Mouse (Mus musculus) heart, postnatal 0 days (tissue): ENCODE measurements around the gene Dnajb14. TPM values are rescaled to one million over a fixed set of nuclear protein-coding genes. Genes with fewer than 3 reads are reported as not detected.

Experiments
- ATAC-seq: fragments of 200-750 bp; cut with Nextera tagmentation; 2 replicates; pipeline ENCODE4 v1.8.0; 2017; ENCODE audit warnings: low read depth, moderate number of reproducible peaks, moderate library complexity; ENCODE audit not compliant: insufficient read depth
- DNase-seq: peaks from one replicate; pipeline ENCODE4 v3.0.0-alpha.2; 2016; ENCODE audit warnings: low spot score
- H3K27ac ChIP-seq: fragments of 300-500 bp; sonication (generic); 2 replicates; pipeline ENCODE4 v1.5.1; 2014; ENCODE audit warnings: low read depth, mild to moderate bottlenecking
- H3K27me3 ChIP-seq: fragments of 300-500 bp; sonication (generic); 2 replicates; pipeline ENCODE4 v1.6.1; 2014; ENCODE audit warnings: low read length, mixed read lengths; ENCODE audit not compliant: control insufficient read depth, insufficient read depth
- H3K36me3 ChIP-seq: fragments of 300-500 bp; sonication (generic); replicated peaks from 2 replicates; pipeline ENCODE4 v1.6.1; 2014; ENCODE audit warnings: low read length, mixed read lengths; ENCODE audit not compliant: control insufficient read depth, insufficient read depth
- H3K4me1 ChIP-seq: fragments of 300-500 bp; sonication (generic); 2 replicates; pipeline ENCODE4 v1.6.1; 2014; ENCODE audit warnings: antibody characterized with exemption; ENCODE audit not compliant: control insufficient read depth, insufficient read depth
- H3K4me2 ChIP-seq: fragments of 300-500 bp; sonication (generic); 2 replicates; pipeline ENCODE4 v1.6.1; 2014; ENCODE audit warnings: low read depth, mild to moderate bottlenecking, low read length, moderate library complexity
- H3K4me3 ChIP-seq: fragments of 300-500 bp; sonication (generic); 2 replicates; pipeline ENCODE4 v1.5.1; 2014; ENCODE audit warnings: low read depth, low read length
- H3K9ac ChIP-seq: fragments of 300-500 bp; sonication (generic); replicated peaks from 2 replicates; pipeline ENCODE4 v1.6.1; 2014; ENCODE audit warnings: low read depth, low read length, mixed read lengths
- H3K9me3 ChIP-seq: fragments of 300-500 bp; sonication (generic); replicated peaks from 2 replicates; pipeline ENCODE4 v1.6.1; 2016; ENCODE audit warnings: low read length; ENCODE audit not compliant: control insufficient read depth
- CTCF ChIP-seq: IDR thresholded peaks from 2 replicates; pipeline ENCODE4 v1.5.1; 2016; ENCODE audit warnings: antibody characterized with exemption, control low read depth, low read depth
- EP300 ChIP-seq: IDR thresholded peaks from 2 replicates; pipeline ENCODE4 v1.6.1; 2016; ENCODE audit warnings: antibody characterized with exemption, low read depth
- WGBS: fragments of 180-500 bp; shearing (Covaris S2); extraction: QIAGEN DNeasy Blood & Tissue Kit; methylation state at CpG from one replicate; pipeline ENCODE4 v1.1.7; 2014; 5-methylcytosine and 5-hydroxymethylcytosine counted together
- polyA plus RNA-seq: library from polyadenylated mRNA; unstranded; fragments of >200 nt; fragmentation: Nextera tagmentation; extraction: Ambion mirVana; gene quantifications from 2 replicates; pipeline ENCODE4 v1.2.1, GENCODE M21; 2015
- total RNA-seq: library from RNA; depleted of rRNA; stranded (reverse); fragments of >200 nt; gene quantifications from 2 replicates; pipeline ENCODE4 v1.2.3, GENCODE M21; 2014; ENCODE audit warnings: low replicate concordance

The Dnajb14 gene
- total and polyA plus RNA-seq, 2 experiments from 2014 or later, result 5.1 to 8.6 TPM

DNA sequence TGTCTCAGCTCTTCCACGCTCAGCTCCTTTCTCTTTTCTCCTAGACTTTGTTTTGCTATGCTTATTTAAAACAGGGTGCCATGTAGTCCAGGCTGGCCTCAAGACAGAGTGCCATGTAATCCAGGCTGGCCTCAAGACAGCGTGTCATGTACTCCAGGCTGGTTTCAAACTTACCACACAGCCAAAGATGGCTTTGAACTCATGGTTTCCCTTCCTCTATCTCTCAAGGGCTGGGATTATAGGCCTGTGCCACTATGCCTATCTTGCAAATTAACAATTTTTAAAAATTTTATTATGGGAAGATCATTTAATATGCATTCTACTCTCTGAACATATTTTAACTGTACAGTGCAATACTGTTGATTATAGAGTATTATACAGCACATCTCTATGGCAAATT is 36.3 kb upstream of the Dnajb14 start:
- no peaks in the 10 kb centered on the region for H3K27me3 ChIP-seq
- H3K4me1 ChIP-seq, result no peaks in the 10 kb centered on the region
- no peak overlapping the region for H3K9ac ChIP-seq
- no peak overlapping the region for H3K27ac ChIP-seq
- TF ChIP-seq CTCF, result no peak
- no peak for TF ChIP-seq EP300
- H3K9me3 ChIP-seq, result no peaks in the 10 kb centered on the region
- no peak overlapping the region for H3K4me2 ChIP-seq
- H3K4me3 ChIP-seq, result no peak overlapping the region
- ATAC-seq (no peak), DNase-seq (no peak)
- no peaks in the 10 kb centered on the region for H3K36me3 ChIP-seq
- WGBS, result 88% methylated on average over 2 of the region's 2 CpGs

DNA sequence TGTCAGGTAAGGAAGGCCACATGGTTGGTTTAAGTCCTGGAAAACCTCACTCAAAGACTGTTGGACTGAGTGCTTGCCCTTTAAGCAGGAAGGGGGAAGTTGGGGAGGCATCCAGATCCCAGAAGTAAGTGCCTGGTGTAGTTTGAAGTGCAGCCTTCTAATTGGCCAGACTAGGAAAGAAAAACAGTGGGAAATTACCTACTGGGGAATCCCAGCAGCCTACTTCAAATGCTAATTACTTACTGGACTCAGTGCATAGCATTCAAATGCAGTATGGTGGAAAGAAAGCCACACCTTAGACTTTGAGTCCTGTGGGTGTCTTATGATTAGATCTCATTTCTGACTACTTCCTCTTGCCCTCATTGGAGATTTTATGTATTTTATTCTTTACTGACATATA is 34.3 kb upstream of the Dnajb14 start:
- Histone ChIP-seq H3K9me3 (no peaks in the 10 kb centered on the region), H3K36me3 (no peaks in the 10 kb centered on the region), H3K27me3 (no peaks in the 10 kb centered on the region), H3K4me3 (no peak overlapping the region), H3K4me1 (no peaks in the 10 kb centered on the region), H3K9ac (no peak overlapping the region), H3K27ac (no peak overlapping the region), H3K4me2 (no peak overlapping the region)
- DNase-seq, result no peak
- no peak for ATAC-seq
- TF ChIP-seq EP300, result no peak
- no peak for TF ChIP-seq CTCF

DNA sequence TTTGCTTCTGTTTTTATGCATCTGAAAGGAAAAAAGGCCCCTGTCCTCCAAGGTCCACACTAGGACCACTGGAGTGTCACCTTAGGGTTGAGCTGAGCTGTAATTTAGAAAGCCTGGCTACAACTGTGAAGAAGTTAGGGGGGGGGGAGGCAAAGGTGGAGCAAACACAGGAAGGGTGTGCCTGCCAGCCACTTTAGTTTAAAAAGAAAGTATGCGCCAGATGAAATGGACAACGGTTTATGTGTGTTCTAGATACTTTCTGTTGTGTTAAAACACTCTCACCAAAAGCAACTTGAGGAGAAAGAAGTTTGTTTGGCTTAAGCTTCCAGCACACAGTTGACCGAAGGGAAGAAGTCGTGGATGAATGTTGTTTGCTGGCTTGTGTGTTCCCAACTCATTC is 33.8 kb upstream of the Dnajb14 start:
- Histone ChIP-seq H3K27ac (no peak overlapping the region), H3K9me3 (no peaks in the 10 kb centered on the region), H3K4me1 (no peaks in the 10 kb centered on the region), H3K27me3 (no peaks in the 10 kb centered on the region), H3K36me3 (no peaks in the 10 kb centered on the region), H3K4me3 (no peak overlapping the region), H3K4me2 (no peak overlapping the region), H3K9ac (no peak overlapping the region)
- ATAC-seq (no peak), DNase-seq (no peak)
- WGBS, result 88% methylated on average over 4 of the region's 4 CpGs
- TF ChIP-seq CTCF (no peak), EP300 (no peak)

DNA sequence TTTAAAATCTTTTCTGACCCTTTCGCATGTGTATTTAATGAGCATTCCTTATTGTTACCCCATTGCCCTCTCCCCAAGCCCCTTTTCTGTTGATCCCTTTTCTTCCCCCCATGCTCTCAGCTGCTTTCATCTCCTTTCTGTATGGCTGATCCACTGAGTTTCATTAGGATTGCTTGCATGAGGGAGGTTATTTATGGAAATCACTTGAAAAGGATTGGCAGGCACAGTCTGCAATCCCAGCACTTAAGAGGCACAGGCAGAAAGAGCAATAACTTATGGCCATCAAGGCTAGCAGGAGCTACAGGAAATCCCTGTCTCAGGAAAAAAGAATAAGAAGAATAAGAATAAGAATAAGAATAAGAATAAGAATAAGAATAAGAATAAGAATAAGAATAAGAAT is 30.9 kb upstream of the Dnajb14 start:
- 55% methylated on average over 1 of the region's 1 CpGs for WGBS
- TF ChIP-seq CTCF, result no peak
- no peak for TF ChIP-seq EP300

DNA sequence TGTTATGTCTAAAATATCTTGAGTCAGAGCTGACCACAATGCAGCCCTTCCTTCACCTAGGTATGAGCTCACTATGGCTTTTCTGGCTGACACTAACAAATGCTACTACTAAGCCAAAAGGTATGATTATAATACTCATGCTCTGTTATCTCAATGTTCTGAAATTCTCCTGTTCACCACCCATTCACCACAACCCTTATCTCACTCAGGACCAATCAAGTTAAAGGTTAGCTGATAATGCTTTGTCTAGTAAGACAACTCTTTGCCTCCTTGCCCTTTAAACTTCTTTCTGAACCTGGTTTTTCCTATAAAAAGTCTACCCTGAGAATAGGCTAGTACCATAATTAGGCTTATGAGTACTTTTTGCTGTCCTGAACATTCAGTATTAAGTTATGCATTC is 29.3 kb upstream of the Dnajb14 start:
- TF ChIP-seq EP300, result no peak
- TF ChIP-seq CTCF, result no peak
- no peak overlapping the region for H3K27ac ChIP-seq
- H3K4me3 ChIP-seq, result no peak overlapping the region
- H3K4me1 ChIP-seq, result no peaks in the 10 kb centered on the region
- no peaks in the 10 kb centered on the region for H3K9me3 ChIP-seq
- no peak overlapping the region for H3K4me2 ChIP-seq
- H3K36me3 ChIP-seq, result no peaks in the 10 kb centered on the region
- no peak for ATAC-seq
- H3K27me3 ChIP-seq, result no peaks in the 10 kb centered on the region
- DNase-seq, result no peak
- H3K9ac ChIP-seq, result no peak overlapping the region

More for the DNA sequence above, 30.9 kb upstream of the Dnajb14 start:
- no peak overlapping the region for H3K4me2 ChIP-seq
- H3K27me3 ChIP-seq, result no peaks in the 10 kb centered on the region
- H3K36me3 ChIP-seq, result no peaks in the 10 kb centered on the region
- no peaks in the 10 kb centered on the region for H3K9me3 ChIP-seq
- H3K4me1 ChIP-seq, result no peaks in the 10 kb centered on the region
- ATAC-seq (no peak), DNase-seq (peak; percentile 57)
- 0 out of 2 replicates have a peak overlapping the region, but pooled peaks have one; percentile 11 for H3K27ac ChIP-seq
- H3K4me3 ChIP-seq, result no peak overlapping the region
- no peak overlapping the region for H3K9ac ChIP-seq

DNA sequence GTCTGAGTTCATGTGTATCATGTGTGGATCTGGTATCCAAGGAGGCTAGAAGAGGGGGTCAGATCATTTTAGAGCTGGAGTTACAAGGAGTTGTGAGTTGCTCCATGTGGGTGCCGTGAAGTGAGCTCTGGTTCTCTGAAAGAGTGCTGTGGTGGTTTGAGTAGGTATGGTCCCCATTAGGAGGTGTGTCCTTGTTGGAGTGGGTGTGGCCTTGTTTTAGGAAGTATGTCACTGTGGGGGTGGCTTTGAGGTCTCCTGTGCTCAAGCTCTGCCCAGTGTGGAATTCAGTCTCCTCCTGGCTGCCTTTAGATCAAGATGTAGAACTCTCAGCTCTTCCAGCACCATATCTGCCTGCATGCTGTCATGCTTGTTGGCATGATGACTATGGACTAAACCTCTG is 24.5 kb upstream of the Dnajb14 start:
- TF ChIP-seq CTCF, result no peak
- TF ChIP-seq EP300, result no peak
- DNase-seq (no peak), ATAC-seq (no peak)
- Histone ChIP-seq H3K9me3 (no peaks in the 10 kb centered on the region), H3K36me3 (no peaks in the 10 kb centered on the region), H3K4me3 (no peak overlapping the region), H3K4me1 (no peaks in the 10 kb centered on the region), H3K27me3 (no peaks in the 10 kb centered on the region), H3K9ac (no peak overlapping the region), H3K4me2 (no peak overlapping the region), H3K27ac (no peak overlapping the region)
- 89% methylated on average over 1 of the region's 1 CpGs for WGBS
